Mouse (Mus musculus) heart, embryonic 16.5 days (tissue): ENCODE data around the gene Sec24a. TPM values are rescaled to one million over a fixed set of nuclear protein-coding genes. Genes with fewer than 3 reads are reported as not detected.
"Not testable (repeated sequence)": the region's sequence is repeated elsewhere in the genome, so short reads cannot be mapped to it uniquely, and the experiment has no call there.

Experiments
- ATAC-seq: fragments of 200-750 bp; cut with Nextera tagmentation; replicated peaks from 2 replicates; pipeline ENCODE4 v1.8.0; 2017; ENCODE audit warnings: moderate number of reproducible peaks; ENCODE audit not compliant: insufficient read depth, low FRiP score; ENCODE audit errors: extremely low read depth
- H3K27ac ChIP-seq: fragments of 300-500 bp; sonication (generic); 2 replicates; pipeline ENCODE4 v1.5.1; 2014; ENCODE audit warnings: mild to moderate bottlenecking, low read length, control low read depth, moderate library complexity
- H3K27me3 ChIP-seq: fragments of 300-500 bp; sonication (generic); 2 replicates; pipeline ENCODE4 v1.6.1; 2014; ENCODE audit warnings: low read length, mixed read lengths; ENCODE audit not compliant: control insufficient read depth, insufficient read depth
- H3K36me3 ChIP-seq: fragments of 300-500 bp; sonication (generic); 2 replicates; pipeline ENCODE4 v1.6.1; 2014; ENCODE audit not compliant: control insufficient read depth, insufficient read depth
- H3K4me1 ChIP-seq: fragments of 300-500 bp; sonication (generic); 2 replicates; pipeline ENCODE4 v1.6.1; 2014; ENCODE audit warnings: low read length, mixed read lengths; ENCODE audit not compliant: control insufficient read depth, insufficient read depth
- H3K4me2 ChIP-seq: fragments of 300-500 bp; sonication (generic); 2 replicates; pipeline ENCODE4 v1.6.1; 2014; ENCODE audit warnings: low read depth, mild to moderate bottlenecking, control low read depth, low read length
- H3K4me3 ChIP-seq: fragments of 300-500 bp; sonication (generic); 2 replicates; pipeline ENCODE4 v1.5.1; 2014; ENCODE audit warnings: mild to moderate bottlenecking, control low read depth, low read length
- H3K9ac ChIP-seq: fragments of 300-500 bp; sonication (generic); 2 replicates; pipeline ENCODE4 v1.6.1; 2014; ENCODE audit warnings: low read length, control low read depth
- H3K9me3 ChIP-seq: fragments of 300-500 bp; sonication (generic); replicated peaks from 2 replicates; pipeline ENCODE4 v1.6.1; 2016; ENCODE audit warnings: low read length; ENCODE audit not compliant: control insufficient read depth
- WGBS: fragments of 180-500 bp; shearing (Covaris S2); extraction: QIAGEN DNeasy Blood & Tissue Kit; methylation state at CpG from one replicate; pipeline ENCODE4 v1.1.7; 2014; 5-methylcytosine and 5-hydroxymethylcytosine counted together
- polyA plus RNA-seq: library from polyadenylated mRNA; unstranded; fragments of >200 nt; fragmentation: Nextera tagmentation; extraction: Ambion mirVana; gene quantifications from 2 replicates; pipeline ENCODE4 v1.2.1, GENCODE M21; 2015

Gene Sec24a
- polyA plus RNA-seq, 1 experiment from 2014 or later = 10.7 TPM

DNA sequence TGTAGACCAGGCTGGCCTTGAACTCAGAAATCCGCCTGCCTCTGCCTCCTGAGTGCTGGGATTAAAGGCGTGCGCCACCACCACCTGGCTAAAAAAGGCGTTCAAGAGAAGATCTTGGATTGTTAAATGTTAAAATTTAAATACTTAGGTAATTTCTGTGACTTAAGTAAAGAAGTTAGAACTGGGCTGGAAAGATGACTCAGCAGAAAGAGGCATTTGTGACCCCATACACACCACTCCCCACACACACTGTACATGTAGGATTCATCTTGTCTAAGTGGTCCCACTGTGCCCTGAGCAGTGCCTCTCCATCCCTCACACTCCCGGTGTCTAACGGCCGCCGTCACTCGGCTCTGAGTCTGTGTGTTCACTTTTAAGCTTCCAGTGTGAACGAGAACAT is 57.0 kb downstream of the Sec24a start:
- Histone ChIP-seq H3K36me3 (peaks cover 32% of the 10 kb centered on the region), H3K4me3 (no peak overlapping the region), H3K9me3 (no peaks in the 10 kb centered on the region), H3K9ac (no peak overlapping the region), H3K4me1 (no peaks in the 10 kb centered on the region), H3K27ac (no peak overlapping the region), H3K27me3 (no peaks in the 10 kb centered on the region), H3K4me2 (no peak overlapping the region)
- ATAC-seq = no peak
- 87% methylated on average over 10 of the region's 10 CpGs for whole genome bisulfite sequencing

GRCm38 (mm10) chr11:51703379-51703998 is 59.9 kb downstream of the Sec24a start:
- Histone ChIP-seq H3K9ac (no peak overlapping the region), H3K36me3 (peaks cover 44% of the 10 kb centered on the region), H3K27ac (no peak overlapping the region), H3K27me3 (no peaks in the 10 kb centered on the region), H3K4me2 (no peak overlapping the region), H3K4me3 (no peak overlapping the region), H3K9me3 (no peaks in the 10 kb centered on the region), H3K4me1 (no peaks in the 10 kb centered on the region)
- ATAC-seq = no peak
- WGBS = 68% methylated on average over 10 of the region's 10 CpGs

DNA sequence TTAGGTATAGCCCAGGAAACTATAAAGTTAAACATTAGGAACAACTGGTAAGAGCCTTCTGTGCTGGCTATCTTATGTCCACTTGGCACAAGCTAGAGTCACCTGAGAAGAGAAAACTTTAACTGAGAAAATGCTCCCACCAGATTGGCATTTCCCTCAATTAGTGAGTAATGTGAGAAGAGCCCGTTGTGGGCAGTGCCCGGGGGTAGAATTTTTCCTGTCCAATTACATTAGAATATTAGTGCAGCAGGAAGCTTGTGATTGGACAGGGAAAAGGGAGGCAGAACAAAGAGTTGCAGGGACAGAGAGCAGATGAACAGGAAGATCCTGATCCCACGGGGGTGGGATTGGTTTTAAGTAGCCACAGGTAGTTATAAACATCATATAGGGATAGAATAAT is 60.6 kb downstream of the Sec24a start:
- no peaks in the 10 kb centered on the region for H3K27me3 ChIP-seq
- no peak overlapping the region for H3K27ac ChIP-seq
- no peaks in the 10 kb centered on the region for H3K9me3 ChIP-seq
- ATAC-seq = no peak
- H3K4me1 ChIP-seq = no peaks in the 10 kb centered on the region
- no peak overlapping the region for H3K4me3 ChIP-seq
- H3K4me2 ChIP-seq = no peak overlapping the region
- 81% methylated on average over 3 of the region's 3 CpGs for WGBS
- H3K36me3 ChIP-seq = peaks cover 49% of the 10 kb centered on the region
- no peak overlapping the region for H3K9ac ChIP-seq

DNA sequence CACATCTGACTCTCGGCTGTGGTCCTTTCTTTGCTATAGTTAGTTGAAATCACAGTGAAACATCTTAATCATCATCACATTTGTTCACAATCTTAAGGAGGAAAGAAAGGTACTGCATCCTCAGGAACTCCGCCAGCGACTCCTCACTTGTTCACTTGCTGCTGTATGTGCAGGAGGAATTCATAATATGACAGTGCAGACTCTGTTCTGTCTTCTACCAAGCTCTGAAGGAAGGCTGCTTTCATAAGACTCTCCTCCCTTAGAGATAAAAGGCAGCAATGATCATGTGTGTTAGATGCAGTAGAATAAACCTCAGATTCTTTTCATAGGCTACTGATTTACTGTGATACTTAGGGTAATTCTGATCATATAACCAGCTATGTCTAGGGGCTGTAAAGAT is 68.5 kb downstream of the Sec24a start:
- H3K4me3 ChIP-seq = no peak overlapping the region
- WGBS = 97% methylated on average over 3 of the region's 3 CpGs
- peaks cover 33% of the 10 kb centered on the region for H3K36me3 ChIP-seq
- no peaks in the 10 kb centered on the region for H3K9me3 ChIP-seq
- H3K27me3 ChIP-seq = no peaks in the 10 kb centered on the region
- no peaks in the 10 kb centered on the region for H3K4me1 ChIP-seq
- no peak overlapping the region for H3K9ac ChIP-seq
- no peak for ATAC-seq
- H3K4me2 ChIP-seq = no peak overlapping the region
- H3K27ac ChIP-seq = no peak overlapping the region

- H3K9me3 ChIP-seq, H3K27me3 ChIP-seq, ATAC-seq, H3K4me2 ChIP-seq, H3K4me1 ChIP-seq, H3K4me3 ChIP-seq, H3K27ac ChIP-seq, H3K36me3 ChIP-seq, H3K9ac ChIP-seq: not testable (repeated sequence)
- 100% methylated on average over 1 of the region's 3 CpGs for WGBS
Measured at GRCm38 (mm10) chr11:51690597-51690996, 72.8 kb downstream of the Sec24a start.

DNA sequence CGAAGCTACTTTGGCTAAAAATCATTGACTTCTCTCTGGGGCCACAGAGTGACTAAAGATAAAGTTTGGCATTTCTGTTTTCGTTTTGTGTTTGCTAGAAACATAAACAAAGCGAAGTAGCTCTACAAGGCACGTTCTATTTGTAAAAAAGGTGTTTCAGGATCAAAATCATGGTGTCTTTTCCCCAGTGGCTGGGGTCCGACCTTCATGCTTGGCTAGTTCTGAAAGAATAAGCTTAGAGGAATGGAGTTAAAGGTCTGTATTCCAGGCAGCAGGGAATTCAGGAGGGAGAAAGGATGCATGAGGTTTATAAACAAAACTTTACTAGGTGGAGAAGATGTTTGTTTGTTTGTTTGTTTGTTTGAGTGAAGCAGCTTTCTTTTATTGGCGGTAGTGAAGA is 74.1 kb downstream of the Sec24a start:
- Histone ChIP-seq H3K27ac (peak overlapping the region; percentile 99), H3K4me1 (peaks cover 6% of the 10 kb centered on the region; the same call in 1 of the 2 replicates), H3K36me3 (no peaks in the 10 kb centered on the region; the same call in none of the 2 replicates), H3K27me3 (no peaks in the 10 kb centered on the region), H3K4me2 (peak overlapping the region; percentile 88), H3K9me3 (no peaks in the 10 kb centered on the region), H3K9ac (peak overlapping the region; percentile 86), H3K4me3 (peak overlapping the region; percentile 59)
- 20% methylated on average over 6 of the region's 6 CpGs for WGBS
- ATAC-seq = no peak

GRCm38 (mm10) chr11:51688330-51689328 is 74.8 kb downstream of the Sec24a start, which contains the start of gene 0610009B22Rik:
Gene 0610009B22Rik, minus strand, starts transcription at chr11:51688874.
- peaks cover 6% of the 10 kb centered on the region; the same call in 1 of the 2 replicates for H3K4me1 ChIP-seq
- under 1% methylated on average over 60 of the region's 60 CpGs for WGBS
- no peaks in the 10 kb centered on the region for H3K27me3 ChIP-seq
- ATAC-seq = peak; percentile 99
- H3K9me3 ChIP-seq = no peaks in the 10 kb centered on the region
- no peaks in the 10 kb centered on the region; the same call in none of the 2 replicates for H3K36me3 ChIP-seq
- peak within 1 kb of the TSS; percentile 89 for H3K4me2 ChIP-seq
- H3K4me3 ChIP-seq = peak within 1 kb of the TSS; percentile 86
- peak within 1 kb of the TSS; percentile 88 for H3K9ac ChIP-seq
- H3K27ac ChIP-seq = peak within 1 kb of the TSS; percentile 99

DNA sequence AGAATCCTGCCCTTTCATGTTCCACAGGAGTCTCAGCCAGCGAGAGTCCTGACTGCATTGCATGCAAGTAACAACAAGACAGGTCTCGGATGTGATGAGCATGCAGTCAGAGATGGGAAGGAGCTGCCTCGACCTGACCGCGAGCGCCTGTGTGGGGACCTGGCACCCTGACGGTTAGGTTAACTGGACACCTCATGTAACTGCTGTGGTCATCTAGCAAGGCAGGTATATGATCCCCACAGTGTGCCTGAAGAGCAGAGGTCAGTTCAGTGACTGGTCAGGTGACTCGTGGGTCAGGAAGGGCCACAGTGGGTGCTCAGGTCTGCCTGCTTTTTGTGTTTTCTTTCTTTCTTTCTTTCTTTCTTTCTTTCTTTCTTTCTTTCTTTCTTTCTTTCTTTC is 81.5 kb downstream of the Sec24a start:
- Histone ChIP-seq H3K4me1 (0 out of 2 replicates have a peak, but pooled peaks cover 3% of the 10 kb centered on the region), H3K27me3 (no peaks in the 10 kb centered on the region), H3K27ac (no peak overlapping the region), H3K9ac (no peak overlapping the region), H3K4me3 (no peak overlapping the region), H3K9me3 (no peaks in the 10 kb centered on the region), H3K4me2 (no peak overlapping the region), H3K36me3 (no peaks in the 10 kb centered on the region; the same call in 1 of the 2 replicates)
- WGBS = 34% methylated on average over 8 of the region's 8 CpGs
- no peak for ATAC-seq
